Mouse (Mus musculus): ENCODE data around the gene C87977. TPM values are rescaled to one million over a fixed set of nuclear protein-coding genes. Genes with fewer than 3 reads are reported as not detected.
"Not testable (repeated sequence)": the region's sequence is repeated elsewhere in the genome, so short reads cannot be mapped to it uniquely, and the experiment has no call there.

The C87977 gene
- total RNA-seq (2021), result not detected
- long read RNA-seq, experiment 1, result 0 reads
- long read RNA-seq, experiment 2, result 0 reads

DNA sequence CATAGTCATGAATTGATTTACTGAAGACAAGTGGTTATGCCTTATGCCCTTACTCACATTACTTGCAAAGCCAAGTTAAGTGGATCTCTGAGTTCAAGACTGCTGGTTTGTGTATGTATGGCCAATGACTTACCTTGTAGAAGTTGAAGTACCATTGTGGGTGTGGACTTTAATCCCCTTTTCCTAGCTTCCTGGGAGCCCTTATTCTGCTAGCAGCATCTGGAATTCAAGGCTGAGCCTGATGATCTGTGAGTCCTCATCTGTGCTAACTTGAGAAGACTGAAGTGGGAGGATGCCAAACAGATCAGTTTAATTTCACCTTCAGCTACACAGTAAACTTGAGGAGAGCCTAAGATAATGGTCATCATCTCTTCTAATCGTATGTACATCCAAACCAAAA is at the start of gene C87977:
TSS of gene C87977 (minus strand) at position 101 of the 400 bp plus-strand sequence.
- DNase-seq; intact Hi-C loops (cut with DNase I): not testable (repeated sequence)

DNA sequence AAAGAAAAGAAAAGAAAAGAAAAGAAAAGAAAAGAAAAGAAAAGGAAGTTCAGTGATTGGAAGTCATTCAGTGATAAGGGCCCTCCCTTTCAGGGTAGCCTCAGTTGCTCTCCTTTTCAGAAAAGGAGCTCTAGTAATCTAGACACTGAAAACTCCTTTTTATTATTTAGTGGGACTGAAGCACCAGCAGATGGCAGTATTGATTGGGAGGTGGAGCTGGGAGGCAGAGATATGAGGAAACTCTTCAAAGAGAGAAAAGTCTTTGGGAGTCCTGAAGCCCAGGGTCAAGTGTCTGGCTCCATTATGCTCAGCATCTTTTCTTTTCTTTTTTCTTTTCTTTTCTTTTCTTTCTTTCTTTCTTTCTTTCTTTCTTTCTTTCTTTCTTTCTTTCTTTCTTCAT is 41.6 kb upstream of the C87977 start:
- intact Hi-C loops (cut with DNase I); DNase-seq: not testable (repeated sequence)

DNA sequence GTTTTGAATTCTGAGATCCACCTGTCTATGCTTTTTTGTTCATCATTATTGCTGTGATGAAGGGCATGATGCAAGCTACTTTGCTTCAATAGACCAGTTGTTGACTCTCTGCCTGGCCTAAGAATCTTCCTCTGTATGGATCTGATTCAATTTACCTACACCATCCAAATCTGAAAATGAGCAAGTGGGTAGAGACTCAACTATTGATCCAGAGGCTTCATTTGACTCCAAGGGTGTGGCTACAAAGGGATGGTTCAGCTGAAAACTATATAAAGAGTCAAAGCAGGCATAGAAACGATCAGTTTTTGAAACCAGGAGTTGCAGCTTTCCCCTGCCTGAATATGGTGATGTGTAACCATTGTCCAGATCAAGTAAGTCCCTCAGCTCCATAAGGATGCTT is 22.7 kb downstream of the C87977 start, which contains the start of gene Oog2:
TSS of gene Oog2 (plus strand) at position 301 of the 400 bp plus-strand sequence.
- intact Hi-C loops (cut with DNase I), result no loop called here
- no peak for DNase-seq

DNA sequence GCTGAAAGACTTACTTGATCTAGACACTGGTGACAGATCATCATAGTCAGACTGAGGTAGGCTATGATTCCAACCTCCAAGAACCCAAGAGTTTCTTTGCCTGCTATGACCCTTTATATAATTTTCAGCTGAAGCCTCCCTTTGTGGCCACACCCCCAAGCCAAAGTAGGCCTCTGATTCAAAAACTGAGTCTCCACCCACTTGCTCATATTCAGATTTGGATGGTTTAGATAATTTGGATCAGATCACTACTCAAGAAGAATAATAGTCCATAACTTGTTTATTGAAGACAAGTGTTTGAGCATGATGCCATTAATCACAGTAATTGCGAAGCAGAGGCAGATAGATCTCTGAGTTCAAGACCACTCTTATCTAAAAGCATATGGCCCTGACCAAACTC is 50.6 kb downstream of the C87977 start, which contains the start of gene Oog3:
TSS of gene Oog3 (minus strand) at position 101 of the 400 bp plus-strand sequence.
- intact Hi-C loops (cut with DNase I), result no loop called here
- no peak for DNase-seq

Other genes with a start within 250 kb of the C87977 start
- gene Gm13101, start 246.4 kb downstream of the C87977 start, total RNA-seq (2021), result not detected
- gene Pramef17, start 218.9 kb downstream of the C87977 start, total RNA-seq (2021), result not detected
- not detected for gene Pramel4, start 154.2 kb downstream of the C87977 start, total RNA-seq (2021)
- gene Gm13102, start 106.8 kb downstream of the C87977 start, total RNA-seq (2021), result not detected
- not detected for gene Oog3, start 50.7 kb downstream of the C87977 start, total RNA-seq (2021)
- gene Oog2, start 22.6 kb downstream of the C87977 start, total RNA-seq (2021), result not detected
- not detected for gene Pramel5, start 67.2 kb upstream of the C87977 start, total RNA-seq (2021)
- gene Gm13128, start 116.9 kb upstream of the C87977 start, total RNA-seq (2021), result not detected
- not detected for gene Gm13119, start 144.6 kb upstream of the C87977 start, total RNA-seq (2021)
- not detected for gene Pramef20, start 164.6 kb upstream of the C87977 start, total RNA-seq (2021)
- gene Pramef12, start 195.1 kb upstream of the C87977 start, total RNA-seq (2021), result not detected
- not detected for gene 1700012P22Rik, start 225.5 kb upstream of the C87977 start, total RNA-seq (2021)
- not detected for gene Gm9944, start 240.0 kb upstream of the C87977 start, total RNA-seq (2021)

Data from gastrocnemius, postnatal 36 days (tissue).